Mouse (Mus musculus) neural tube, embryonic 11.5 days (tissue): Measurements from ENCODE around the gene Krt78. TPM values are rescaled to one million over a fixed set of nuclear protein-coding genes. Genes with fewer than 3 reads are reported as not detected.

Experiments
- ATAC-seq: fragments of 200-750 bp; cut with Nextera tagmentation; 2 replicates; pipeline ENCODE4 v1.8.0; 2017; ENCODE audit warnings: moderate number of reproducible peaks, mild to moderate bottlenecking, moderate TSS enrichment, moderate library complexity; ENCODE audit not compliant: insufficient read depth, low FRiP score, low TSS enrichment
- DNase-seq: peaks from one replicate; pipeline ENCODE4 v3.0.0-alpha.2; 2015; ENCODE audit warnings: low spot score
- H3K27ac ChIP-seq: fragments of 300-500 bp; sonication (generic); 2 replicates; pipeline ENCODE4 v1.5.1; 2014; ENCODE audit warnings: low read depth, mild to moderate bottlenecking, low read length
- H3K27me3 ChIP-seq: fragments of 300-500 bp; sonication (generic); 2 replicates; pipeline ENCODE4 v1.6.1; 2014; ENCODE audit warnings: mild to moderate bottlenecking, low read length, mixed read lengths; ENCODE audit not compliant: control insufficient read depth, insufficient read depth
- H3K36me3 ChIP-seq: fragments of 300-500 bp; sonication (generic); 2 replicates; pipeline ENCODE4 v1.6.1; 2014; ENCODE audit warnings: mild to moderate bottlenecking, low read length, moderate library complexity, mixed read lengths; ENCODE audit not compliant: control insufficient read depth, insufficient read depth
- H3K4me1 ChIP-seq: fragments of 300-500 bp; sonication (generic); 2 replicates; pipeline ENCODE4 v1.6.1; 2014; ENCODE audit warnings: low read length, mixed read lengths; ENCODE audit not compliant: control insufficient read depth, insufficient read depth
- H3K4me2 ChIP-seq: fragments of 300-500 bp; sonication (generic); 2 replicates; pipeline ENCODE4 v1.6.1; 2014; ENCODE audit warnings: low read depth, mild to moderate bottlenecking, moderate library complexity
- H3K4me3 ChIP-seq: fragments of 300-500 bp; sonication (generic); 2 replicates; pipeline ENCODE4 v1.5.1; 2014; ENCODE audit warnings: low read depth, low read length
- H3K9ac ChIP-seq: fragments of 300-500 bp; sonication (generic); 2 replicates; pipeline ENCODE4 v1.6.1; 2014; ENCODE audit warnings: mild to moderate bottlenecking, low read length
- H3K9me3 ChIP-seq: fragments of 300-500 bp; sonication (generic); 2 replicates; pipeline ENCODE4 v1.6.1; 2016; ENCODE audit warnings: low read length; ENCODE audit not compliant: control insufficient read depth
- WGBS: fragments of 180-500 bp; shearing (Covaris S2); extraction: QIAGEN DNeasy Blood & Tissue Kit; methylation state at CpG from one replicate; pipeline ENCODE4 v1.1.7; 2014; 5-methylcytosine and 5-hydroxymethylcytosine counted together
- polyA plus RNA-seq: library from polyadenylated mRNA; unstranded; fragments of >200 nt; fragmentation: Nextera tagmentation; extraction: Ambion mirVana; gene quantifications from 2 replicates; pipeline ENCODE4 v1.2.1, GENCODE M21; 2014

Krt78 gene
- polyA plus RNA-seq, 1 experiment from 2014 or later = not detected

- WGBS = 74% methylated on average over 1 of the region's 1 CpGs
- ATAC-seq = no peak
- Histone ChIP-seq H3K27ac (no peak overlapping the region), H3K9me3 (no peaks in the 10 kb centered on the region), H3K9ac (no peak overlapping the region), H3K36me3 (no peaks in the 10 kb centered on the region), H3K4me1 (peaks cover 6% of the 10 kb centered on the region), H3K27me3 (no peaks in the 10 kb centered on the region), H3K4me2 (no peak overlapping the region), H3K4me3 (no peak overlapping the region)
- no peak for DNase-seq
Measured at GRCm38 (mm10) chr15:101925041-101925440, 29.0 kb downstream of the Krt78 start.

GRCm38 (mm10) chr15:101924635-101925034 is 29.5 kb downstream of the Krt78 start, which contains the start of gene Krt4:
Gene Krt4, minus strand, starts transcription at chr15:101924735.
- Histone ChIP-seq H3K4me3 (no peak within 1 kb of the TSS), H3K27ac (no peak within 1 kb of the TSS), H3K4me2 (no peak within 1 kb of the TSS), H3K9me3 (no peaks in the 10 kb centered on the region), H3K36me3 (no peaks in the 10 kb centered on the region), H3K27me3 (no peaks in the 10 kb centered on the region), H3K9ac (no peak within 1 kb of the TSS), H3K4me1 (peaks cover 2% of the 10 kb centered on the region)
- DNase-seq (no peak), ATAC-seq (no peak)
- WGBS = 84% methylated on average over 11 of the region's 11 CpGs

- Histone ChIP-seq H3K27ac (no peak overlapping the region), H3K9me3 (no peaks in the 10 kb centered on the region), H3K9ac (no peak overlapping the region), H3K4me1 (no peaks in the 10 kb centered on the region), H3K36me3 (no peaks in the 10 kb centered on the region), H3K4me2 (no peak overlapping the region), H3K27me3 (no peaks in the 10 kb centered on the region), H3K4me3 (no peak overlapping the region)
- ATAC-seq (no peak), DNase-seq (no peak)
- 93% methylated on average over 2 of the region's 2 CpGs for WGBS
Measured at GRCm38 (mm10) chr15:101922296-101922695, 31.8 kb downstream of the Krt78 start.

- DNase-seq (no peak), ATAC-seq (no peak)
- Histone ChIP-seq H3K4me1 (no peaks in the 10 kb centered on the region), H3K36me3 (no peaks in the 10 kb centered on the region), H3K9me3 (no peaks in the 10 kb centered on the region), H3K27me3 (no peaks in the 10 kb centered on the region), H3K4me2 (no peak overlapping the region), H3K9ac (no peak overlapping the region), H3K27ac (no peak overlapping the region), H3K4me3 (no peak overlapping the region)
- WGBS = 74% methylated on average over 2 of the region's 2 CpGs
Measured at GRCm38 (mm10) chr15:101916072-101916471, 38.0 kb downstream of the Krt78 start.

- H3K4me1 ChIP-seq = no peaks in the 10 kb centered on the region
- 81% methylated on average over 5 of the region's 5 CpGs for WGBS
- no peaks in the 10 kb centered on the region for H3K36me3 ChIP-seq
- no peaks in the 10 kb centered on the region for H3K9me3 ChIP-seq
- no peak overlapping the region for H3K4me3 ChIP-seq
- no peaks in the 10 kb centered on the region for H3K27me3 ChIP-seq
- ATAC-seq (no peak), DNase-seq (no peak)
- H3K27ac ChIP-seq = no peak overlapping the region
- no peak overlapping the region for H3K9ac ChIP-seq
- no peak overlapping the region for H3K4me2 ChIP-seq
Measured at GRCm38 (mm10) chr15:101904849-101905248, 49.2 kb downstream of the Krt78 start.

GRCm38 (mm10) chr15:101902171-101903149 is 51.6 kb downstream of the Krt78 start:
- Histone ChIP-seq H3K9me3 (no peaks in the 10 kb centered on the region), H3K9ac (no peak overlapping the region), H3K36me3 (no peaks in the 10 kb centered on the region), H3K4me2 (no peak overlapping the region), H3K4me3 (no peak overlapping the region), H3K27me3 (no peaks in the 10 kb centered on the region), H3K27ac (no peak overlapping the region), H3K4me1 (no peaks in the 10 kb centered on the region)
- DNase-seq = no peak
- 59% methylated on average over 12 of the region's 12 CpGs for WGBS
- ATAC-seq = no peak

Other genes with a start within 250 kb of the Krt78 start
- 5.0 and 6.4 TPM in 2 replicates for gene Krt5, start 241.4 kb downstream of the Krt78 start, polyA plus RNA-seq
- not detected in 2 replicates for gene Krt71, start 211.2 kb downstream of the Krt78 start, polyA plus RNA-seq
- not detected in 2 replicates for gene Krt72, start 167.8 kb downstream of the Krt78 start, polyA plus RNA-seq
- not detected in 2 replicates for gene Krt73, start 151.9 kb downstream of the Krt78 start, polyA plus RNA-seq
- not detected in 2 replicates for gene Krt2, start 136.1 kb downstream of the Krt78 start, polyA plus RNA-seq
- gene Krt1, start 103.5 kb downstream of the Krt78 start, polyA plus RNA-seq = 0.53 and 0.74 TPM in 2 replicates
- gene Krt77, start 84.6 kb downstream of the Krt78 start, polyA plus RNA-seq = not detected in 2 replicates
- gene Krt76, start 61.4 kb downstream of the Krt78 start, polyA plus RNA-seq = not detected in 2 replicates
- gene Krt4, start 29.6 kb downstream of the Krt78 start, polyA plus RNA-seq = not detected in 2 replicates
- gene Krt79, start 14.0 kb downstream of the Krt78 start, polyA plus RNA-seq = 0.21 TPM in 1 of 2 replicates, not detected in the other
- gene Krt8, start 50.2 kb upstream of the Krt78 start, polyA plus RNA-seq = 13.1 and 13.5 TPM in 2 replicates
- gene Krt18, start 73.9 kb upstream of the Krt78 start, polyA plus RNA-seq = 8.1 and 10.1 TPM in 2 replicates
- gene Eif4b, start 119.5 kb upstream of the Krt78 start, polyA plus RNA-seq = 113 and 121 TPM in 2 replicates
- gene Tns2, start 146.1 kb upstream of the Krt78 start, polyA plus RNA-seq = 11.4 and 13.2 TPM in 2 replicates
- gene Spryd3, start 181.9 kb upstream of the Krt78 start, polyA plus RNA-seq = 15.5 and 17.0 TPM in 2 replicates
- 0.22 and 0.34 TPM in 2 replicates for gene Igfbp6, start 190.1 kb upstream of the Krt78 start, polyA plus RNA-seq
- 0.13 and 0.22 TPM in 2 replicates for gene Soat2, start 196.2 kb upstream of the Krt78 start, polyA plus RNA-seq
- 65.4 and 66.9 TPM in 2 replicates for gene Zfp740, start 249.0 kb upstream of the Krt78 start, polyA plus RNA-seq